Mouse (Mus musculus) heart, postnatal 0 days (tissue): ENCODE measurements around the gene Mast4. TPM values are rescaled to one million over a fixed set of nuclear protein-coding genes. Genes with fewer than 3 reads are reported as not detected.

ENCODE experiments used
- ATAC-seq: fragments of 200-750 bp; cut with Nextera tagmentation; 2 replicates; pipeline ENCODE4 v1.8.0; 2017; ENCODE audit warnings: low read depth, moderate number of reproducible peaks, moderate library complexity; ENCODE audit not compliant: insufficient read depth
- DNase-seq: peaks from one replicate; pipeline ENCODE4 v3.0.0-alpha.2; 2016; ENCODE audit warnings: low spot score
- H3K27ac ChIP-seq: fragments of 300-500 bp; sonication (generic); 2 replicates; pipeline ENCODE4 v1.5.1; 2014; ENCODE audit warnings: low read depth, mild to moderate bottlenecking
- H3K27me3 ChIP-seq: fragments of 300-500 bp; sonication (generic); 2 replicates; pipeline ENCODE4 v1.6.1; 2014; ENCODE audit warnings: low read length, mixed read lengths; ENCODE audit not compliant: control insufficient read depth, insufficient read depth
- H3K36me3 ChIP-seq: fragments of 300-500 bp; sonication (generic); replicated peaks from 2 replicates; pipeline ENCODE4 v1.6.1; 2014; ENCODE audit warnings: low read length, mixed read lengths; ENCODE audit not compliant: control insufficient read depth, insufficient read depth
- H3K4me1 ChIP-seq: fragments of 300-500 bp; sonication (generic); 2 replicates; pipeline ENCODE4 v1.6.1; 2014; ENCODE audit warnings: antibody characterized with exemption; ENCODE audit not compliant: control insufficient read depth, insufficient read depth
- H3K4me2 ChIP-seq: fragments of 300-500 bp; sonication (generic); 2 replicates; pipeline ENCODE4 v1.6.1; 2014; ENCODE audit warnings: low read depth, mild to moderate bottlenecking, low read length, moderate library complexity
- H3K4me3 ChIP-seq: fragments of 300-500 bp; sonication (generic); 2 replicates; pipeline ENCODE4 v1.5.1; 2014; ENCODE audit warnings: low read depth, low read length
- H3K9ac ChIP-seq: fragments of 300-500 bp; sonication (generic); replicated peaks from 2 replicates; pipeline ENCODE4 v1.6.1; 2014; ENCODE audit warnings: low read depth, low read length, mixed read lengths
- H3K9me3 ChIP-seq: fragments of 300-500 bp; sonication (generic); replicated peaks from 2 replicates; pipeline ENCODE4 v1.6.1; 2016; ENCODE audit warnings: low read length; ENCODE audit not compliant: control insufficient read depth
- CTCF ChIP-seq: IDR thresholded peaks from 2 replicates; pipeline ENCODE4 v1.5.1; 2016; ENCODE audit warnings: antibody characterized with exemption, control low read depth, low read depth
- EP300 ChIP-seq: IDR thresholded peaks from 2 replicates; pipeline ENCODE4 v1.6.1; 2016; ENCODE audit warnings: antibody characterized with exemption, low read depth
- WGBS: fragments of 180-500 bp; shearing (Covaris S2); extraction: QIAGEN DNeasy Blood & Tissue Kit; methylation state at CpG from one replicate; pipeline ENCODE4 v1.1.7; 2014; 5-methylcytosine and 5-hydroxymethylcytosine counted together
- polyA plus RNA-seq: library from polyadenylated mRNA; unstranded; fragments of >200 nt; fragmentation: Nextera tagmentation; extraction: Ambion mirVana; gene quantifications from 2 replicates; pipeline ENCODE4 v1.2.1, GENCODE M21; 2015
- total RNA-seq: library from RNA; depleted of rRNA; stranded (reverse); fragments of >200 nt; gene quantifications from 2 replicates; pipeline ENCODE4 v1.2.3, GENCODE M21; 2014; ENCODE audit warnings: low replicate concordance

The Mast4 gene
- total and polyA plus RNA-seq, 2 experiments from 2014 or later: 26.7 to 35.5 TPM

GRCm38 (mm10) chr13:102948966-102949365, 385.3 kb downstream of the Mast4 start:
- H3K4me3 ChIP-seq: no peak overlapping the region
- no peak overlapping the region for H3K9ac ChIP-seq
- no peaks in the 10 kb centered on the region for H3K27me3 ChIP-seq
- no peaks in the 10 kb centered on the region for H3K9me3 ChIP-seq
- 52% methylated on average over 3 of the region's 3 CpGs for WGBS
- H3K36me3 ChIP-seq: no peaks in the 10 kb centered on the region
- no peak for TF ChIP-seq CTCF
- TF ChIP-seq EP300: no peak
- H3K4me2 ChIP-seq: no peak overlapping the region
- peaks cover 24% of the 10 kb centered on the region for H3K4me1 ChIP-seq
- no peak overlapping the region for H3K27ac ChIP-seq
- ATAC-seq (peak; percentile 74), DNase-seq (no peak)

GRCm38 (mm10) chr13:102947546-102947945, 386.8 kb downstream of the Mast4 start:
- Histone ChIP-seq H3K4me1 (peaks cover 22% of the 10 kb centered on the region), H3K36me3 (no peaks in the 10 kb centered on the region), H3K27me3 (no peaks in the 10 kb centered on the region), H3K27ac (no peak overlapping the region), H3K4me3 (no peak overlapping the region), H3K9me3 (no peaks in the 10 kb centered on the region), H3K4me2 (no peak overlapping the region), H3K9ac (no peak overlapping the region)
- ATAC-seq (no peak), DNase-seq (no peak)
- TF ChIP-seq CTCF (no peak), EP300 (no peak)
- WGBS: 63% methylated on average over 2 of the region's 2 CpGs

GRCm38 (mm10) chr13:102946024-102946821, 388.1 kb downstream of the Mast4 start:
- H3K4me2 ChIP-seq: no peak overlapping the region
- H3K4me1 ChIP-seq: peaks cover 22% of the 10 kb centered on the region
- no peak overlapping the region for H3K9ac ChIP-seq
- TF ChIP-seq CTCF: no peak
- TF ChIP-seq EP300: no peak
- 56% methylated on average over 13 of the region's 13 CpGs for WGBS
- H3K36me3 ChIP-seq: no peaks in the 10 kb centered on the region
- no peak overlapping the region for H3K4me3 ChIP-seq
- H3K27ac ChIP-seq: peak overlapping the region; percentile 27
- no peaks in the 10 kb centered on the region for H3K9me3 ChIP-seq
- no peaks in the 10 kb centered on the region for H3K27me3 ChIP-seq
- peak; percentile 30 for DNase-seq
- peak; percentile 13; the same call in 1 of the 2 replicates for ATAC-seq

GRCm38 (mm10) chr13:102945450-102945849, 388.8 kb downstream of the Mast4 start:
- no peaks in the 10 kb centered on the region for H3K36me3 ChIP-seq

GRCm38 (mm10) chr13:102944516-102944915, 389.8 kb downstream of the Mast4 start:
- TF ChIP-seq CTCF (no peak), EP300 (no peak)
- DNase-seq (no peak), ATAC-seq (no peak)
- Histone ChIP-seq H3K4me3 (no peak overlapping the region), H3K4me1 (peaks cover 16% of the 10 kb centered on the region), H3K9me3 (no peaks in the 10 kb centered on the region), H3K9ac (no peak overlapping the region), H3K4me2 (no peak overlapping the region), H3K36me3 (no peaks in the 10 kb centered on the region), H3K27me3 (no peaks in the 10 kb centered on the region), H3K27ac (no peak overlapping the region)
- WGBS: 69% methylated on average over 4 of the region's 4 CpGs

More at GRCm38 (mm10) chr13:102945450-102945849, 388.8 kb downstream of the Mast4 start:
- no peaks in the 10 kb centered on the region for H3K9me3 ChIP-seq
- H3K27me3 ChIP-seq: no peaks in the 10 kb centered on the region
- ATAC-seq: no peak
- H3K4me2 ChIP-seq: no peak overlapping the region
- H3K4me3 ChIP-seq: no peak overlapping the region
- H3K4me1 ChIP-seq: peaks cover 22% of the 10 kb centered on the region
- no peak for TF ChIP-seq CTCF
- no peak for TF ChIP-seq EP300
- H3K27ac ChIP-seq: no peak overlapping the region
- 82% methylated on average over 7 of the region's 7 CpGs for WGBS
- DNase-seq: no peak
- no peak overlapping the region for H3K9ac ChIP-seq
